Mouse (Mus musculus): ENCODE results near the gene Carmil2. TPM values are rescaled to one million over a fixed set of nuclear protein-coding genes. Genes with fewer than 3 reads are reported as not detected.

Gene Carmil2
- total RNA-seq, 1 experiment from 2014 or later: 15.1 TPM

Other genes starting within 250 kb of the Carmil2 start
- gene Tppp3, start 214.7 kb upstream of the Carmil2 start, total RNA-seq (2017): 3.2 TPM in 1 of 2 replicates, not detected in the other
- gene Zdhhc1, start 189.4 kb upstream of the Carmil2 start, total RNA-seq (2017): 7.3 and 11.2 TPM in 2 replicates
- not detected in 2 replicates for gene Hsd11b2, start 167.5 kb upstream of the Carmil2 start, total RNA-seq (2017)
- gene Atp6v0d1, start 120.2 kb upstream of the Carmil2 start, total RNA-seq (2017): 37.7 and 39.7 TPM in 2 replicates
- 11.7 and 18.1 TPM in 2 replicates for gene Ripor1, start 81.0 kb upstream of the Carmil2 start, total RNA-seq (2017)
- gene Ctcf, start 49.7 kb upstream of the Carmil2 start, total RNA-seq (2017): 116 and 202 TPM in 2 replicates
- gene Agrp, start 48.9 kb upstream of the Carmil2 start, total RNA-seq (2017): not detected in 2 replicates
- 13.9 and 26.7 TPM in 2 replicates for gene Acd, start 14.8 kb downstream of the Carmil2 start, total RNA-seq (2017)
- 22.8 and 66.2 TPM in 2 replicates for gene Pard6a, start 14.9 kb downstream of the Carmil2 start, total RNA-seq (2017)
- 1.2 TPM in 1 of 2 replicates, not detected in the other for gene 4933405L10Rik, start 21.4 kb downstream of the Carmil2 start, total RNA-seq (2017)
- 16.1 and 17.6 TPM in 2 replicates for gene Enkd1, start 21.9 kb downstream of the Carmil2 start, total RNA-seq (2017)
- 1.6 and 5.8 TPM in 2 replicates for gene Gfod2, start 72.4 kb downstream of the Carmil2 start, total RNA-seq (2017)
- 7.1 and 10.3 TPM in 2 replicates for gene Ranbp10, start 141.1 kb downstream of the Carmil2 start, total RNA-seq (2017)
- gene Tsnaxip1, start 141.5 kb downstream of the Carmil2 start, total RNA-seq (2017): not detected in 2 replicates
- 14.3 and 14.6 TPM in 2 replicates for gene Cenpt, start 167.0 kb downstream of the Carmil2 start, total RNA-seq (2017)
- 25.8 and 28.3 TPM in 2 replicates for gene Thap11, start 168.9 kb downstream of the Carmil2 start, total RNA-seq (2017)
- gene Nutf2, start 174.3 kb downstream of the Carmil2 start, total RNA-seq (2017): 58.5 and 70.2 TPM in 2 replicates
- 23.4 and 40.6 TPM in 2 replicates for gene Edc4, start 194.6 kb downstream of the Carmil2 start, total RNA-seq (2017)
- not detected in 2 replicates for gene Nrn1l, start 207.3 kb downstream of the Carmil2 start, total RNA-seq (2017)
- 23.3 and 27.5 TPM in 2 replicates for gene Pskh1, start 214.2 kb downstream of the Carmil2 start, total RNA-seq (2017)
- gene Ctrl, start 247.6 kb downstream of the Carmil2 start, total RNA-seq (2017): not detected in 2 replicates